ENCODE assay signal across 17 mouse cellular contexts in genomic region chr2:76949774-76950173, GRCm38 (mm10).
"Had no signal": no experiment of that assay in that cellular context is flagged by ENCODE, and none has a peak within 500 bp of the region (broad histone marks: within the 10 kb centered on the region; RNA-seq: fewer than 3 reads in every experiment).

No protein-coding gene starts in this region.

- H3K27me3 ChIP-seq: midbrain, embryonic 12.5 days; neural tube, embryonic 13.5 days; neural tube, embryonic 15.5 days had no signal

- H3K4me2 ChIP-seq: lung, embryonic 14.5 days; midbrain, embryonic 12.5 days; neural tube, embryonic 13.5 days; neural tube, embryonic 15.5 days had no signal

- H3K36me3 ChIP-seq: midbrain, embryonic 10.5 days; midbrain, embryonic 12.5 days; neural tube, embryonic 13.5 days; neural tube, embryonic 15.5 days had no signal

- H3K4me3 ChIP-seq: midbrain, embryonic 10.5 days; midbrain, embryonic 12.5 days; neural tube, embryonic 13.5 days; neural tube, embryonic 15.5 days had no signal

- DNase-seq: lung, adult 18-20 months; lung, embryonic 14.5 days; lung, postnatal 10 days; lung, postnatal 4 days; midbrain, embryonic 14.5 days; retina, postnatal 1 day; right cerebral cortex, adult 18-20 months; right cerebral cortex, postnatal 25 days; right cerebral cortex, postnatal 4 days; spleen, adult 18-20 months; thymus, adult 18-20 months; thymus, postnatal 14 days; thymus, postnatal 36 days had no signal

- H3K9ac ChIP-seq: lung, embryonic 14.5 days; midbrain, embryonic 12.5 days; neural tube, embryonic 13.5 days; neural tube, embryonic 15.5 days had no signal

- H3K27ac ChIP-seq: midbrain, embryonic 10.5 days; midbrain, embryonic 12.5 days; neural tube, embryonic 13.5 days; neural tube, embryonic 15.5 days had no signal

- H3K4me1 ChIP-seq: midbrain, embryonic 10.5 days; midbrain, embryonic 12.5 days; neural tube, embryonic 13.5 days; neural tube, embryonic 15.5 days had no signal

- H3K9me3 ChIP-seq: midbrain, embryonic 12.5 days; neural tube, embryonic 13.5 days; neural tube, embryonic 15.5 days had no signal
